Mouse (Mus musculus): Measurements from ENCODE around the gene Urm1.

- TF ChIP-seq CTCF (IDR thresholded peaks at IDR 0.05; ENCODE audit: extremely low read depth, insufficient read depth, insufficient read length, insufficient replicate concordance) (no peak), POLR2A (IDR thresholded peaks at IDR 0.05; ENCODE audit: low read depth, low read length) (no peak)
Measured at GRCm38 (mm10) chr2:29833796-29834195, 13.9 kb downstream of the Urm1 start.
